Mouse (Mus musculus): ENCODE measurements around the gene Cxcr2.

Gene Cxcr2

GRCm38 (mm10) chr1:74199046-74199445 lies 45.3 kb downstream of the Cxcr2 start:
- no peak for DNase-seq

- DNase-seq: no peak
These were observed 47.5 kb downstream of the Cxcr2 start for GRCm38 (mm10) chr1:74201048-74201844.

- no peak for DNase-seq
These were observed 49.7 kb downstream of the Cxcr2 start for GRCm38 (mm10) chr1:74203457-74203856.

- peak; percentile 39 for DNase-seq
These were observed 52.1 kb downstream of the Cxcr2 start for GRCm38 (mm10) chr1:74205881-74206280.

GRCm38 (mm10) chr1:74206642-74207041 lies 52.9 kb downstream of the Cxcr2 start:
- DNase-seq: no peak

- DNase-seq: peak; percentile 18 to 52
These were observed 54.1 kb downstream of the Cxcr2 start for GRCm38 (mm10) chr1:74207906-74208305.

- DNase-seq: no peak
These were observed 55.2 kb downstream of the Cxcr2 start for GRCm38 (mm10) chr1:74208941-74209340.
